Mouse (Mus musculus) cerebellum, adult 2 months (tissue): ENCODE data around the gene C730034F03Rik. TPM values are rescaled to one million over a fixed set of nuclear protein-coding genes. Genes with fewer than 3 reads are reported as not detected.

ENCODE experiments used
- DNase-seq, 2 experiments: peaks; one replicate each; pipeline ENCODE4 v3.0.0; 2021
- H3K27ac ChIP-seq: fragments of 200-500 bp; 2 replicates; pipeline ENCODE4 v1.5.1; 2012; ENCODE audit warnings: low read length, control low read depth, inconsistent platforms; ENCODE audit not compliant: insufficient read depth
- H3K27me3 ChIP-seq: fragments of 200-500 bp; 2 replicates; pipeline ENCODE4 v1.6.1; 2012; ENCODE audit warnings: inconsistent platforms, mild to moderate bottlenecking, low read length, moderate library complexity; ENCODE audit not compliant: control insufficient read depth, insufficient read depth
- H3K4me1 ChIP-seq: fragments of 200-500 bp; 2 replicates; pipeline ENCODE4 v1.6.1; 2011; ENCODE audit warnings: low read length; ENCODE audit not compliant: control insufficient read depth, insufficient read depth
- H3K4me3 ChIP-seq: fragments of 200-500 bp; replicated peaks from 2 replicates; pipeline ENCODE3; 2011; ENCODE audit warnings: mild to moderate bottlenecking, low read depth, low read length, control low read depth; ENCODE audit not compliant: insufficient read depth
- CTCF ChIP-seq: fragments of 200-500 bp; IDR thresholded peaks from 2 replicates; pipeline ENCODE4 v1.5.1; 2011; ENCODE audit warnings: low read depth, mild to moderate bottlenecking, control low read depth, low read length, moderate library complexity, borderline replicate concordance; ENCODE audit not compliant: insufficient read depth
- POLR2A ChIP-seq: fragments of 200-500 bp; IDR thresholded peaks from 2 replicates; pipeline ENCODE4 v1.6.1; 2011; ENCODE audit warnings: low read length, control low read depth, borderline replicate concordance; ENCODE audit not compliant: insufficient read depth
- WGBS: fragments of 180-500 bp; shearing (Covaris S2); methylation state at CpG from one replicate; pipeline ENCODE4 v1.1.7; 2018; 5-methylcytosine and 5-hydroxymethylcytosine counted together
- polyA plus RNA-seq: library from polyadenylated mRNA; depleted of rRNA; stranded (reverse); fragments of >200 nt; gene quantifications from 2 replicates; pipeline ENCODE4 v1.2.3, GENCODE M21; 2012

The C730034F03Rik gene
- polyA plus RNA-seq, 1 experiment, result 4.2 TPM

DNA sequence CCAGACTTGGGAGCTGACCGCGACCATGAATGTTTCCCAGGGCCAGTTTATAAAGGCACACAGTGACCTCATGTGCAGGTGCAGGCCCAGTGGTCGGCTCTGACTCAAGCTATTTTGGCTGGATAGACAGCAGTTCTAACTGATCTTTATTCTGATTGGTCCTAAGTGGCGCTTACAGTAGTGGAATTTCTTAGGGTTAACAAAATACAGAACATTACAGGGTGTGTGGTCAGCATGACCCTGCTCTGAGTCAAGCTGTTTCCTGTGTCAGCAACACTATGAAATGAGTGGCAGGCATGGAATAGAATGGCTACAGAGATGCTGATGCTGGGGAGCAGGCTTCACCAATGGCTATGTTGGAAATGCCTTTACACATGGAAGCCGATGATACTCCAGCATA, 6.5 kb downstream of the C730034F03Rik start:
- H3K4me1 ChIP-seq, result peaks cover 6% of the 10 kb centered on the region; the same call in 1 of the 2 replicates
- H3K27me3 ChIP-seq, result no peaks in the 10 kb centered on the region
- WGBS, result 94% methylated on average over 5 of the region's 5 CpGs
- no peak overlapping the region for H3K27ac ChIP-seq
- no peak for DNase-seq
- TF ChIP-seq POLR2A, result no peak
- H3K4me3 ChIP-seq, result no peak overlapping the region

DNA sequence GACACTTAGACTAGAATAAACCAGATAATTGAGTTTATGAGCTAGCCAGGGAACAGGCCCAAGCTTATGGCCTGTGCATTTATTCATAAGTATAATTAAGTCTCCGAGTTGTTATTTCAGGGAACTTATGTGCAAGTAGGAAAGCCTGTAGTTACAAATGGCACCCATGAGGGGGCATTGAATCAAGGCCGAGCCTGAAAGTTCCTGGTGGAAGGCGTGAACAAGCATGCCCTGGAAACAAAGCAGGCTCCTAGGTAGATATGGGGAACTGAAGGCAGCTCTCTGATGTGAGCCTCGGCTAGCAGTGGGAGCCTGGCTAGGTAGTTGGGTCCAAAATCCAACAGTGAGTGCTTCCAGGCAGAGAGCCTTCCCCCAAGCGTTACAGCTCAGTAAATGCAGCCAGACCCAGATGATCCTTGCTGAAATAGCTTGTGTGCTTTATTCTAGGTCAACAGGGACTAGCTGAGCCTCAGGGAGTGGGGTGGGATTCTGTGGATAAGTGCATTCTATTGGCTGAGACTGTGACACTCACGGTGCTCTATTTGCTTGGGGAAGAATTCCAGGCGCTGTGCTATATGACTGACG, 13.2 kb downstream of the C730034F03Rik start:
- 37% methylated on average over 8 of the region's 8 CpGs for WGBS
- DNase-seq, result peak; percentile 33 to 44
- H3K4me1 ChIP-seq, result no peaks in the 10 kb centered on the region; the same call in 1 of the 2 replicates
- TF ChIP-seq POLR2A (no peak), CTCF (peak; percentile 52; the same call in 1 of the 2 replicates)
- H3K27ac ChIP-seq, result no peak overlapping the region
- no peak overlapping the region for H3K4me3 ChIP-seq
- no peaks in the 10 kb centered on the region for H3K27me3 ChIP-seq

GRCm38 (mm10) chr15:89452906-89453864, 23.8 kb downstream of the C730034F03Rik start:
- peaks cover 19% of the 10 kb centered on the region for H3K4me1 ChIP-seq
- DNase-seq, result no peak
- H3K27ac ChIP-seq, result peak overlapping the region; percentile 72
- 3% methylated on average over 24 of the region's 24 CpGs for WGBS
- TF ChIP-seq CTCF (no peak), POLR2A (no peak)
- no peaks in the 10 kb centered on the region for H3K27me3 ChIP-seq
- peak overlapping the region; percentile 82 for H3K4me3 ChIP-seq

DNA sequence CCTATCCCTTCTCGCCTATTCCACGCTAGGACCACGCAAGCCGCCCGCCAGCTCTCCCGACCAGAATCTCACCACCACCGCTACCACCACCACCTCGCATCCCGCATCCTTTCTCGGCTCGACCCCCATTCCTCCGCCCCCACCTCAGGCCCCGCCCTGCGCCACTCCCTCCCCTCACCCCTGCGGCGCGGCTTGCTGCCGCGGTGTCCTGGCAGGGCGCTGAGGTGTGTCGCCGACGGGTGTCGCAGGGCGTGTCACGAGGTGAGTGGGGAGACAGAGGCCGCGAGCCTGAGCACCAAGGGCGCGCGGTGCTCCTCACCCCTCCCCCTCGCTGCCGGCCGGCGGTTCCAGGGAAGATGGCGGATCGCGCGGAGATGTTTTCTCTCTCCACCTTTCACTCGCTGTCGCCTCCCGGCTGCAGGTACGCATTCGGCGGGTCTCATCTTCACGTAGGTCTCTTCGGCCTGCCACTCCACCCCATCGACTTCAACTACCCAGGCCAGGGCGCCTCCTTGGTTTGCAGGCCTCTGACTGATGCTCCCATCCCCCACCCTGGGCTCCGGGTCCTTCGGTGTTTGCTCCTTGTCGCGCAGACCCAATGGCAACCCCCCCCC, 24.6 kb downstream of the C730034F03Rik start, which contains the start of gene Mapk8ip2:
TSS of gene Mapk8ip2 (plus strand) at position 49 of the 614 bp plus-strand sequence.
- TF ChIP-seq CTCF (no peak), POLR2A (peak; percentile 82)
- WGBS, result 1% methylated on average over 53 of the region's 53 CpGs

GRCm38 (mm10) chr15:89454857-89455256, 25.5 kb downstream of the C730034F03Rik start:
- Histone ChIP-seq H3K27me3 (no peaks in the 10 kb centered on the region), H3K4me3 (peak overlapping the region; percentile 82), H3K27ac (peak overlapping the region; percentile 29; the same call in 1 of the 2 replicates), H3K4me1 (peaks cover 31% of the 10 kb centered on the region)
- 7% methylated on average over 6 of the region's 6 CpGs for WGBS
- peak in 1 of 2 experiments; percentile 46 for DNase-seq
- TF ChIP-seq POLR2A, result no peak
- TF ChIP-seq CTCF, result no peak

More for the DNA sequence above, 24.6 kb downstream of the C730034F03Rik start, which contains the start of gene Mapk8ip2:
- Histone ChIP-seq H3K4me3 (peak within 1 kb of the TSS; percentile 82), H3K4me1 (peaks cover 24% of the 10 kb centered on the region), H3K27me3 (no peaks in the 10 kb centered on the region), H3K27ac (peak within 1 kb of the TSS; percentile 72)
- peak; percentile 82 to 86 for DNase-seq

- Histone ChIP-seq H3K27me3 (no peaks in the 10 kb centered on the region), H3K4me1 (peaks cover 36% of the 10 kb centered on the region), H3K27ac (no peak overlapping the region), H3K4me3 (peak overlapping the region; percentile 82)
- TF ChIP-seq CTCF (no peak), POLR2A (no peak)
- WGBS, result 13% methylated on average over 6 of the region's 6 CpGs
- DNase-seq, result peak in 1 of 2 experiments; percentile 33
Measured at GRCm38 (mm10) chr15:89455642-89456041, 26.3 kb downstream of the C730034F03Rik start.

- H3K4me1 ChIP-seq, result peaks cover 33% of the 10 kb centered on the region
- H3K27me3 ChIP-seq, result no peaks in the 10 kb centered on the region
- H3K27ac ChIP-seq, result no peak overlapping the region
- TF ChIP-seq CTCF, result no peak
- TF ChIP-seq POLR2A, result no peak
- 78% methylated on average over 15 of the region's 15 CpGs for WGBS
- H3K4me3 ChIP-seq, result no peak overlapping the region
- DNase-seq, result peak in 1 of 2 experiments; percentile 38
Measured at GRCm38 (mm10) chr15:89458942-89459341, 29.6 kb downstream of the C730034F03Rik start.
